Mouse (Mus musculus): Measurements from ENCODE around the gene H2al1c.
"Not testable (repeated sequence)": the region's sequence is repeated elsewhere in the genome, so short reads cannot be mapped to it uniquely, and the experiment has no call there.

Gene H2al1c

DNA sequence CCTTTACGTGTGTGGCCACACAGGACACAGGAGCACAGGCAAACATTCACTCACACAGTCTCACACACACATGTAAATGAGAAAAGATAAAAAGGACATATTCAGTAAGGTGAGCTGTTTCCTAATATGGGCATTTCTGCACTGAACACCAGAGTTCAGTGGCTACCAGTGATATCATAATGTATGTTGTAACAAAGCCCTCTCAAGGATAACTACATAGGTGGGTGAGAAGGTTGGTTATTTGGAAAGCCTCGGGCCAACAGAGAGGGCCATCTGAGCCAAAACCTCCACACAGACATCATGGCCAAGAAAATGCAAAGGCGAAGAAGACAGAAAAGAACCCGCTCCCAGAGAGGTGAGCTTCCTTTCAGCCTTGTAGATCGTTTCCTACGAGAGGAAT lies at the start of gene H2al1c:
TSS of gene H2al1c (plus strand) at position 301 of the 400 bp plus-strand sequence.
- DNase-seq (ENCODE audit: low spot score), result not testable (repeated sequence)

GRCm38 (mm10) chrX:11264918-11265317 lies 40.5 kb upstream of the H2al1c start:
- no peak for DNase-seq (ENCODE audit: low spot score)

DNA sequence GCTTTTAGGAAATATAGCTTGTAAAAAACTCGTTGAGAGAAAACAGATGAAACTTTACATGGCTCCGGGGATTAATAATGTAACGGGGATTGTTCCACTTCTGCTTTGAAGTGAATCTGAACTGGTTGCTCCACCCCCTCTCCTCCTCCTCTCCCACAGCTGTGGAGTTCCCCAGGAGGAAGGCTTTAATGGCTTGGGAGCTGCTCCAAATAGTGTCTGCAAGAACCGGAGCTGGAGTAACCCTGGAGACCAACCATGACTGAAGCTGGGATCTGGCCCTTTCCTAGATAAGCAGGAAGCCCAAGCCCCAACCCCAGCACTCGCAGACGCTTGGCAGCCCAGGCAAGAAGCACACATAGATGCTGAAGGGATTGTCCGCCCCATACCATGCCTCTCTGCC lies 37.7 kb upstream of the H2al1c start:
- no peak for DNase-seq (ENCODE audit: low spot score)

DNA sequence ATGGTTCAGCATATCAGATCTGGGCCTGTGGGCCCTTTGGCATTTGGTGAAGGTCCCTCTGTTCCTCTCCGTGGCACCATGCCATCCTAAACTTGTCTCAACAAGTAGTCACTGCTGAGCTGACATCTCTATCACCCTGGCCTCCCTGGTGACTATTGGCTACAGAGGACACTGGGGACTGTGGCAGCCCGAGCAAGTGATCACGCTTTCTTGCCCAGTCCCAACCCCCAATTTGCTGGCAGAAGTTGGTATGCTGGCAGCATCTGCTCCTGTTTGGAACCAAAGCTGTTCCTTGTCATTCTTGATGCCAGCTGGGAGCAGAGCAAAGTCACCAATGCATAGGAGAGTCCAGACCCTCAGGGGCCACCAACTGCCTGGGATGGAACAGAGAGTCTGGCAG lies 36.4 kb upstream of the H2al1c start:
- DNase-seq (ENCODE audit: low spot score), result no peak

DNA sequence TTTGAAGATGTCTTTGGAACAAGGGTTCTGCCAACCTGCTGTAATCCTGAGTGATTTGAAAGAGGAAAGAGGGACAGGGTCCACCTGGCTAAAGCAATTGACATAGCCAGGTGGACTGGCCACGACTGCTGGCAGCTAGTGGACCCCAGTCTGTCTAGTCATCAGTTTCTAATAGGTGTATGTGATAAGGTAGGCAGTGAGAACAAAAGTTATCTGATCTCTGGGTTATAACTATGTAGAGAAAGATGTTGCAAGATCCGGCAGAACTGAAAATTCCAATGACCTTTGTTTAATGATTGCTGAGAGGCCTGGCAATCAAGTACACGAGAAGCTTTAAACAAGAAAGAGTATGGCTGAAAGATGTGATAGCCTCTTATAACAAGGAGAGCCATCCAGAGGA lies 32.3 kb upstream of the H2al1c start:
- DNase-seq (ENCODE audit: low spot score), result no peak

DNA sequence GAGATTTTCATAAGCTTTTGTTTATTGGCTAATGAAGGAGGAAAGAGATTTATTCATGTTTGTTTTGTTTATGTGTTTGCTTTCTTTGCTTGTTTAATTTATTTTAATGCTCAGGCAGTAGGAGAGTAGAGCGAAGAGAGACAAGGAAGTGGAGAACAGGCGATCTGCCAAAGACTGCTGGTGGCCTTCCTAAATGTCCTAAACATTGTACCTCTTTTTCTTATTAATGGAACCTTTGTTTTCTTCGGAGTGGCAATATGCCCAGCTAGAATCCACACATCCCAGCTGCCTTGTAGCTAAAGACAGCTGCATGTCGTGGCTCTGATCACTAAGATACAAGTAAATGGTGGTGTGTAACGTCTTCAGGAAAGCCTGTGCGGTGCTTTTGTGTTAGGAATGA lies 28.4 kb upstream of the H2al1c start:
- no peak for DNase-seq (ENCODE audit: low spot score)

- DNase-seq (ENCODE audit: low spot score), result no peak
Measured at GRCm38 (mm10) chrX:11280741-11281140, 24.7 kb upstream of the H2al1c start.

DNA sequence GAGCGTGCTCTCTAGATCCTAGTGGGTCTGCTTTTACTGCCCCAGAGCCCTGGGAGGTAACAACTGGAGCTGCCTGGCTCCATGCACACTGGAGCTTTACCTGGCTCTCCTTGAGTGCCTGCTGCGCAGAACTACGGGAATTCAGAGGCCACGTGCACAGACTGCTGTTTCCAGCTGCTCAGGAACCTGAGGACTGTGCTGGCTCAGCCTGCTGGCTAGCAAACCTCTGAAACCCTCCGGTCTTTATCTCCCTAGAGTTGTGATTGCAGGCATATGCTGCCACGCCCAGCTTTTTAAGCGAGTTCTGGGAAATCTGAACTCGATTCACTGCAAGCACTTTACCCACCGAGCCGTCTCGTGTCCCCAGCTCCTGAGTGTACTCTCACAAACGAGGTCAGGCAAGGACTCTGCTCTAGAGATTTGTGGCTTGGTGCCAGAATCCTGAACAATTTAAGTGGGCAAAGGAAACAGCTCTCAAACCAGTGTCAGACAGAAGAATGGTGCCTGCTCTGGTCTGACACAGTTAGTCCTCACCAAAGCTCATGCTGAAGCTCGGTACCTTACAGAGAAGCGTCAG lies 17.1 kb upstream of the H2al1c start:
- DNase-seq (ENCODE audit: low spot score), result no peak

DNA sequence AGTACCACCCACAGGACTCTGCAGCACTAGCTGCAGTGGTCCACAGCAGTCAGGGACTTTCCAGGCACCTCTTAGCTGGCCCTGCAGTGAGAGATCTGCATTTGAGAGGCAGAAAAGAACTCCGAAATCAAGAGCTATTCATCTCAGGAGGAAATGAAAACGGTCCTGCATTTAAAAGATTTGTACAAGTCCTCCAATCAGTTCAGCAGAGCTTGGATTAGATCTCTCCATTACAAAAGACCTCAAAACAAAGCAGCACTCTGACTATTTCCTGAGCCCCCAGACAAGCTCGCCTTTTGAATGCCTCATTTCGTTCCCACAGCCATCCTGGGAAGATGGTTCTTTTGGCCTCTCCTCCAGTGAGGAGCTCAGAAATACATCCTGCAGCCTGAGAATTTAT lies 16.2 kb upstream of the H2al1c start:
- no peak for DNase-seq (ENCODE audit: low spot score)

DNA sequence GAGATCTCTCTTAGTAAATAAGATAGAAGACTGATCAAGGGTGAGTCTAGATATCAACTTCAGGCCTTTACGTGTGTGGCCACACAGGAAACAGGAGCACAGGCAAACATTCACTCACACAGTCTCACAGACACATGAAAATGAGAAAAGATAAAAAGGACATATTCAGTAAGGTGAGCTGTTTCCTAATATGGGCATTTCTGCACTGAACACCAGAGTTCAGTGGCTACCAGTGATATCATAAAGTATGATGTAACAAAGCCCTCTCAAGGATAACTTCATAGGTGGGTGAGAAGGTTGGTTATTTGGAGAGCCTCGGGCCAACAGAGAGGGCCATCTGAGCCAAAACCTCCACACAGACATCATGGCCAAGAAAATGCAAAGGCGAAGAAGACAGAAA lies 6.5 kb upstream of the H2al1c start, which contains the start of gene H2al1a:
TSS of gene H2al1a (plus strand) at position 301 of the 400 bp plus-strand sequence.
- DNase-seq (ENCODE audit: low spot score), result not testable (repeated sequence)

- not testable (repeated sequence) for DNase-seq (ENCODE audit: low spot score)
Measured at GRCm38 (mm10) chrX:11302132-11302531, 3.3 kb upstream of the H2al1c start, which contains the start of gene H2al1b. Gene H2al1b (plus strand): TSS chrX:11302432.

- not testable (repeated sequence) for DNase-seq (ENCODE audit: low spot score)
Measured at GRCm38 (mm10) chrX:11308524-11308923, 3.1 kb downstream of the H2al1c start, which contains the start of gene H2al1d. Gene H2al1d (plus strand): TSS chrX:11308824.

GRCm38 (mm10) chrX:11311634-11312033 lies 6.2 kb downstream of the H2al1c start, which contains the start of gene H2al1e:
Gene H2al1e (plus strand): TSS chrX:11311934.
- DNase-seq (ENCODE audit: low spot score), result not testable (repeated sequence)

DNA sequence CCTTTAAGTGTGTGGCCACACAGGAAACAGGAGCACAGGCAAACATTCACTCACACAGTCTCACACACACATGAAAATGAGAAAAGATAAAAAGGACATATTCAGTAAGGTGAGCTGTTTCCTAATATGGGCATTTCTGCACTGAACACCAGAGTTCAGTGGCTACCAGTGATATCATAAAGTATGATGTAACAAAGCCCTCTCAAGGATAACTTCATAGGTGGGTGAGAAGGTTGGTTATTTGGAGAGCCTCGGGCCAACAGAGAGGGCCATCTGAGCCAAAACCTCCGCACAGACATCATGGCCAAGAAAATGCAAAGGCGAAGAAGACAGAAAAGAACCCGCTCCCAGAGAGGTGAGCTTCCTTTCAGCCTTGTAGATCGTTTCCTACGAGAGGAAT lies 9.4 kb downstream of the H2al1c start, which contains the start of gene H2al1f:
TSS of gene H2al1f (plus strand) at position 301 of the 400 bp plus-strand sequence.
- not testable (repeated sequence) for DNase-seq (ENCODE audit: low spot score)

GRCm38 (mm10) chrX:11317956-11318355 lies 12.5 kb downstream of the H2al1c start, which contains the start of gene H2al1g:
Gene H2al1g (plus strand): TSS chrX:11318256.
- not testable (repeated sequence) for DNase-seq (ENCODE audit: low spot score)

- not testable (repeated sequence) for DNase-seq (ENCODE audit: low spot score)
Measured at GRCm38 (mm10) chrX:11321192-11321591, 15.7 kb downstream of the H2al1c start, which contains the start of gene H2al1h. Gene H2al1h (plus strand): TSS chrX:11321492.

- not testable (repeated sequence) for DNase-seq (ENCODE audit: low spot score)
Measured at GRCm38 (mm10) chrX:11324359-11324758, 18.9 kb downstream of the H2al1c start, which contains the start of gene H2al1i. Gene H2al1i (plus strand): TSS chrX:11324659.

DNA sequence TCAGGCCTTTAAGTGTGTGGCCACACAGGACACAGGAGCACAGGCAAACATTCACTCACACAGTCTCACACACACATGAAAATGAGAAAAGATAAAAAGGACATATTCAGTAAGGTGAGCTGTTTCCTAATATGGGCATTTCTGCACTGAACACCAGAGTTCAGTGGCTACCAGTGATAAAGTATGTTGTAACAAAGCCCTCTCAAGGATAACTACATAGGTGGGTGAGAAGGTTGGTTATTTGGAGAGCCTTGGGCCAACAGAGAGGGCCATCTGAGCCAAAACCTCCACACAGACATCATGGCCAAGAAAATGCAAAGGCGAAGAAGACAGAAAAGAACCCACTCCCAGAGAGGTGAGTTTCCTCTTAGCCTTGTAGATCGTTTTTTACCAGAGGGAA lies 22.1 kb downstream of the H2al1c start, which contains the start of gene H2al1j:
TSS of gene H2al1j (plus strand) at position 301 of the 400 bp plus-strand sequence.
- DNase-seq (ENCODE audit: low spot score), result not testable (repeated sequence)

DNA sequence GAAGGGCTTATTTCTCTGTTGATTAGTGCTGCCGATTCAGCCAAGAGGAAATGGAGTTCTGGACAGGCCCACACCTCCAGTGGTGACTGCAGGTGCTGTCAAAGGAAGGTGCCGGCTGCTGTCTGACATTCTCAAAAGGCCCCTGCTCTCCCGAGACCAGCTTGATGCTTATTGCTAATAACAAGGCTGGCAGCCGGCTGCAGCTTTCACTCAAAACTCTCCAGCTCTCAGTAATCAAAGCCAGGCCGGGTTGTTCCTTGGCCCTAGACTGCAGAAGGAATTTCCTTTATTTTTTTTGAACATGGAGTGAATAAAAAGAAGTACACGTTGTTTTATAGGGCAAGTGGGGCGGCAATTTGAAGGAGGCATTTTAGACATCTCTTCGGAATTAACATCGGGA lies 40.3 kb downstream of the H2al1c start:
- DNase-seq (ENCODE audit: low spot score), result no peak

DNA sequence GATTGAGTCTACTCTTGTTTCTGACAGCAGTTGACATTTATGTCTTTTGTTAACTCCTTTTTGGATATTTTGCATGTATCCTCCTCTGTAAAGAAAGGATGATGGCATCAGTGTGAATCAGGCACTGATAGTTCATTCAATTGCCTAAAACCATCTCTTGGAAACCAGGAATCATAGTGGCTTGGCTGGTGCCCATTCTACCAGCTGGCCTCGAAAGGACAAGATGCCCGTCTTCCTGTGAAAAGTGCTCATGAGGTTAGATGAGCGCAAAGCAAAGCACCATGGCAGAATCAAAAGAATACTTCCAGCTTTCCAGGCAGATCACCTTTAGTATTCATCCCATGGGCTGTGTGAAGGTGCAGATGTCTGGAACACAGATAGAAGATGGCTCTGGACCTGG lies 41.3 kb downstream of the H2al1c start:
- DNase-seq (ENCODE audit: low spot score), result no peak
